Mouse (Mus musculus): Measurements from ENCODE around the gene Enpep. TPM values are rescaled to one million over a fixed set of nuclear protein-coding genes. Genes with fewer than 3 reads are reported as not detected.

The Enpep gene
- polyA plus RNA-seq, 1 experiment, result not detected

DNA sequence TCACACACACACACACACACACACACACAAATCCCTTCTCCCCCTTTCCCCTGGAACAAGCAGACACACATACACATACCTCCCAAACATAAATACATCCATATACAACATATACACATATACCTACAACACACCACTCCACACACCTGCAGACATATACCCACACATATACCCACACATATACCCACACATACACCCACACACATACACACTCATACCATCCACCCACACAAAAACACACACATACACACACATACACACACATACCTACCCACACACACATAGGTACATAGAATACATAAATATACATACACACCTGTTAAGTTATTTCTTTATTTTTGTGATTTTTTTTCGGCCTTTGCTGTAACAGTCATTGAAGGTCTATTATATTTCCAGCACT is 94.5 kb downstream of the Enpep start:
- H3K9me3 ChIP-seq (ENCODE audit: control insufficient read depth, low read length), result no peaks in the 10 kb centered on the region

DNA sequence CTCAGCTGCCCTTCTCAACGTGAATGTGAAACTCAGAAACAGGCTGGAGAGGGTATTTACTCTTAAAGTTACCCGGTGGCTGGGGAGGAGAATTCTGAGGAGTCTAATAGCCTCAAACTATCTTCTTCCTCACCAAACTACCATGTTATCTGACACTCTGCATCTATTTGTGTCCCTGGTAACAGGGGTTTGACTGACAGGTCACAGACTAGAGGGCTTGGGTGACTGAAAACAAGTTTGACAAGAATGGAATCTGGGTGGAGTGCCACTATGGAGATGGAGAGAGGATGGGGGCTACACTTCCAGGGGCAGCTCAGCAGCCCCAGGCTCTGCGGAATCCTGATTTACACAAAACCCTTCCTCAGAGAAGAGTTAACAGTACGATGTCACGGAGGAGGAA is 105.2 kb downstream of the Enpep start:
- no peaks in the 10 kb centered on the region for H3K4me1 ChIP-seq (ENCODE audit: control insufficient read depth)
- no peaks in the 10 kb centered on the region; the same call in 1 of the 2 replicates for H3K9me3 ChIP-seq (ENCODE audit: control insufficient read depth, low read length)
- no peaks in the 10 kb centered on the region for H3K36me3 ChIP-seq (ENCODE audit: control insufficient read depth)
- TF ChIP-seq GATA1 (IDR thresholded peaks at IDR 0.05; ENCODE audit: low read length), result no peak
- no peak for TF ChIP-seq TAL1 (IDR thresholded peaks at IDR 0.05; ENCODE audit: low read length)
- H3K4me3 ChIP-seq (replicated peaks), result no peak overlapping the region
- H3K27me3 ChIP-seq (ENCODE audit: control insufficient read depth), result peaks cover 59% of the 10 kb centered on the region

More for the DNA sequence above, 94.5 kb downstream of the Enpep start:
- Histone ChIP-seq H3K27me3 (ENCODE audit: control insufficient read depth) (no peaks in the 10 kb centered on the region), H3K36me3 (ENCODE audit: control insufficient read depth) (no peaks in the 10 kb centered on the region), H3K4me3 (replicated peaks) (no peak overlapping the region), H3K4me1 (ENCODE audit: control insufficient read depth) (no peaks in the 10 kb centered on the region)
- TF ChIP-seq TAL1 (IDR thresholded peaks at IDR 0.05; ENCODE audit: low read length) (no peak), GATA1 (IDR thresholded peaks at IDR 0.05; ENCODE audit: low read length) (no peak)

GRCm38 (mm10) chr3:129226681-129227080 is 105.8 kb downstream of the Enpep start:
- H3K36me3 ChIP-seq (ENCODE audit: control insufficient read depth), result no peaks in the 10 kb centered on the region
- H3K9me3 ChIP-seq (ENCODE audit: control insufficient read depth, low read length), result no peaks in the 10 kb centered on the region; the same call in 1 of the 2 replicates
- peaks cover 65% of the 10 kb centered on the region for H3K27me3 ChIP-seq (ENCODE audit: control insufficient read depth)
- H3K4me3 ChIP-seq (replicated peaks), result no peak overlapping the region
- H3K4me1 ChIP-seq (ENCODE audit: control insufficient read depth), result no peaks in the 10 kb centered on the region
- TF ChIP-seq GATA1 (IDR thresholded peaks at IDR 0.05; ENCODE audit: low read length) (no peak), TAL1 (IDR thresholded peaks at IDR 0.05; ENCODE audit: low read length) (no peak)

DNA sequence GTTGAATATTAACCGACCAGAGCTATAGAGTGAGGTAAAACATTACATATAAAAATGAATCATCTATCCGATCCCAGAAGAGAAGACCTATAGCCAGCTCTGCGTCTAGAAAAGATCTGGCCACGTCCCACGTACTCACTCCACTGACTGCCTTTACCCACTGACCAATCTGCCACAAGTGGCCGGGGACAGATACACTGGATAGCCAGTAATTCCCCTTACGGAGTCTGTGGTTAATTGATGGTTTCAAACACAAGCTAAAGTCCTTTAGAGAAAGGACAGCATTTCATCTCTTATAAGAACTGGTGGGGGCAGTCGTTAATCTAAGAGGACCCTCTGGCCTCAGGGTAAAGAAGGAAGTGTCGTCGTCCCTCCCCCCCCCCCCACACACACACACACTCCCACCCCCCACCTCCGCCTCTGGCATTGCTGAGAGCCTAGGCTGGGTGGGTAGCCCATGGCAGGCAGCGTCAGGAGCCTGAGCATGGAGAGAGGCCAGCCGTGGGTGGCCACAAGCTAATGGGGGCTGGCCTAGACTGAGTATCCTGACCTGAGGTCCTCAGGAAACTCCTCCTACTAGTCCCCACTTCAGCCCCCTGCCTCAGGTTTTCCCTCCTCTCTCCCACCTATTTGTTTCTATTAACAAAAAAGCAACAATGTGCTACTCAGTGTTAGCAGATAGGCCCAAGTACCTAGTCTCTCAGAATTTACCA is 106.8 kb downstream of the Enpep start:
- TF ChIP-seq GATA1 (IDR thresholded peaks at IDR 0.05; ENCODE audit: low read length) (no peak), TAL1 (IDR thresholded peaks at IDR 0.05; ENCODE audit: low read length) (no peak)
- Histone ChIP-seq H3K4me3 (replicated peaks) (no peak overlapping the region), H3K4me1 (ENCODE audit: control insufficient read depth) (no peaks in the 10 kb centered on the region), H3K36me3 (ENCODE audit: control insufficient read depth) (no peaks in the 10 kb centered on the region), H3K27me3 (ENCODE audit: control insufficient read depth) (peaks cover 75% of the 10 kb centered on the region), H3K9me3 (ENCODE audit: control insufficient read depth, low read length) (no peaks in the 10 kb centered on the region; the same call in 1 of the 2 replicates)

DNA sequence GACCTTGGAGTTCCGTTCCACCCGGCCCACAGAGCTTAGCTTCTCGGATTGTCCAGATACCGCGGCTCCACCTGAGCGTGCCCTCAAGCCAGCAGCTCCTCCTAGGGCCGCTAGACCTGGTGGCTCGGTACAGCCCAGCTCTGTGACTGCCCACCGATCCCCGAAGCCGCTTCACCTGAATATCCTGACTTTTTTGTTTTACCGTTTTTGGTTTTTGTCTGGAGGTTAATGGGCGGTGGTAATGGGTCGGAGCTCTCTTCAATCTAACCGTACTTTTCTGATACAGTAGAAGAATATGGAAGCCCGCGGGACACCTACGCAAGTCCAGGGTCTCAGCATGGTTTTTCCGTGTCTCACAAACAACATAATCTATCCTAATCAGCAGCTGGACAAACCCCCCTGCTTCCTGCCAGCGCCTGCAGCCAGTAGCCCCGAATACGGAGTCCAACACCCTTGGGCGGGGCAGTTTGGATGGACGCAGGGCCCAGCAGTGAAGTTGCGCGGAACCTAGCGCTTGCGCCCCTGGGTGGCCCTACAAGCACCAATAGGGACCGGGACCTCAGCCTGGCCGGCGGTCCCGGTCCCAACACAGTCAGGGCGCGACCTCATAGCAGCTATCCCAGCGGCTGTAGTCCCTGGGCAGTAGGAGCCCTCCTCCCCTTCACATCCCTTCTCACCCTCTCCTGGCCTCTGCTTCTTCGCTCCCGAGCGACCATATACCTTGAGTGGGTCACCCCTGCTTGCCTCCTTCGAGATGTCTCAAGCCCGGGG is 107.5 kb downstream of the Enpep start:
- TF ChIP-seq GATA1 (IDR thresholded peaks at IDR 0.05; ENCODE audit: low read length) (no peak), TAL1 (IDR thresholded peaks at IDR 0.05; ENCODE audit: low read length) (no peak)
- H3K4me1 ChIP-seq (ENCODE audit: control insufficient read depth), result no peaks in the 10 kb centered on the region
- H3K9me3 ChIP-seq (ENCODE audit: control insufficient read depth, low read length), result no peaks in the 10 kb centered on the region; the same call in 1 of the 2 replicates
- no peaks in the 10 kb centered on the region for H3K36me3 ChIP-seq (ENCODE audit: control insufficient read depth)
- no peak overlapping the region for H3K4me3 ChIP-seq (replicated peaks)
- H3K27me3 ChIP-seq (ENCODE audit: control insufficient read depth), result peaks cover 81% of the 10 kb centered on the region

GRCm38 (mm10) chr3:129223964-129224805 is 108.3 kb downstream of the Enpep start:
- no peak overlapping the region for H3K4me3 ChIP-seq (replicated peaks)
- no peaks in the 10 kb centered on the region for H3K36me3 ChIP-seq (ENCODE audit: control insufficient read depth)
- no peaks in the 10 kb centered on the region; the same call in 1 of the 2 replicates for H3K9me3 ChIP-seq (ENCODE audit: control insufficient read depth, low read length)
- H3K27me3 ChIP-seq (ENCODE audit: control insufficient read depth), result peaks cover 89% of the 10 kb centered on the region
- no peak for TF ChIP-seq GATA1 (IDR thresholded peaks at IDR 0.05; ENCODE audit: low read length)
- TF ChIP-seq TAL1 (IDR thresholded peaks at IDR 0.05; ENCODE audit: low read length), result no peak
- no peaks in the 10 kb centered on the region for H3K4me1 ChIP-seq (ENCODE audit: control insufficient read depth)

DNA sequence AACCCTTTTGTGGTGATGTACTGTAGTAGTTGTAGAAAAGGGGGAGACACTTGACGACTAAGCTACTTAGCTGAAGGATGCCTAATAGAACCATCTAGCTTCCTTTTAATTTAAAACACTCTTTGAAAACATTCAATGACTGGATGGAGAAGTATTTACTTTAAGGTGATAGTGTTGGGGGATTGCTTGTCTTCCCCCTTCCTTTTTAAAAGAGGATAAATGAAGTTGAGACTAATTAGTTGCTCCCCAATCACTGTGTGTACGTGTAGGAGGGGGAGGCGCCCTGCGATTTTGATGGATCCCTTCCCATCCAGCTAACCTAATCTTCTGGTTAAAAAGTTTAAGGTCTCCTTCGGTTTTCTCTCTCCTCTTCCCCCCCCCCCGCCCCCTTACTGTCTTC is 109.1 kb downstream of the Enpep start:
- H3K9me3 ChIP-seq (ENCODE audit: control insufficient read depth, low read length), result no peaks in the 10 kb centered on the region; the same call in 1 of the 2 replicates
- no peaks in the 10 kb centered on the region for H3K4me1 ChIP-seq (ENCODE audit: control insufficient read depth)
- peaks cover 96% of the 10 kb centered on the region for H3K27me3 ChIP-seq (ENCODE audit: control insufficient read depth)
- TF ChIP-seq TAL1 (IDR thresholded peaks at IDR 0.05; ENCODE audit: low read length) (no peak), GATA1 (IDR thresholded peaks at IDR 0.05; ENCODE audit: low read length) (no peak)
- no peak overlapping the region for H3K4me3 ChIP-seq (replicated peaks)
- no peaks in the 10 kb centered on the region for H3K36me3 ChIP-seq (ENCODE audit: control insufficient read depth)

- peaks cover 2% of the 10 kb centered on the region; the same call in 1 of the 2 replicates for H3K9me3 ChIP-seq (ENCODE audit: control insufficient read depth, low read length)
- H3K27me3 ChIP-seq (ENCODE audit: control insufficient read depth), result peaks cover 99% of the 10 kb centered on the region
- no peaks in the 10 kb centered on the region for H3K36me3 ChIP-seq (ENCODE audit: control insufficient read depth)
- H3K4me3 ChIP-seq (replicated peaks), result no peak overlapping the region
- TF ChIP-seq TAL1 (IDR thresholded peaks at IDR 0.05; ENCODE audit: low read length) (no peak), GATA1 (IDR thresholded peaks at IDR 0.05; ENCODE audit: low read length) (no peak)
- H3K4me1 ChIP-seq (ENCODE audit: control insufficient read depth), result no peaks in the 10 kb centered on the region
Measured at GRCm38 (mm10) chr3:129222448-129223290, 109.9 kb downstream of the Enpep start.

Measured in erythroblast, embryonic 14.5 days (primary cell).